Mouse (Mus musculus) bone marrow macrophage, adult 2 months (primary cell): ENCODE measurements around the gene Csnk1g1.

ENCODE experiments used
- CTCF ChIP-seq: IDR thresholded peaks from 2 replicates; pipeline ENCODE4 v1.5.1; 2012; ENCODE audit warnings: low read depth, mild to moderate bottlenecking, low read length, moderate library complexity
- POLR2A ChIP-seq: IDR thresholded peaks from 2 replicates; pipeline ENCODE4 v1.6.1; 2012; ENCODE audit warnings: mild to moderate bottlenecking, low read depth, low read length, borderline replicate concordance

GRCm38 (mm10) chr9:65998965-65999364, 90.2 kb downstream of the Csnk1g1 start:
- TF ChIP-seq POLR2A: no peak
- no peak for TF ChIP-seq CTCF
